Mouse (Mus musculus) left cerebral cortex, adult 9 months (tissue): ENCODE measurements at regions not wholly inside any gene's neighbourhood (a gene's known extent, or its start where the extent isn't known, plus 50 kb on each side); places are given as distances from the start of the nearest gene placed in this dataset.

Experiments
- DNase-seq, 2 experiments: peaks; one replicate each; pipeline ENCODE4 v3.0.0; 2022; ENCODE audit warnings: low spot score in 2 of 2

DNA sequence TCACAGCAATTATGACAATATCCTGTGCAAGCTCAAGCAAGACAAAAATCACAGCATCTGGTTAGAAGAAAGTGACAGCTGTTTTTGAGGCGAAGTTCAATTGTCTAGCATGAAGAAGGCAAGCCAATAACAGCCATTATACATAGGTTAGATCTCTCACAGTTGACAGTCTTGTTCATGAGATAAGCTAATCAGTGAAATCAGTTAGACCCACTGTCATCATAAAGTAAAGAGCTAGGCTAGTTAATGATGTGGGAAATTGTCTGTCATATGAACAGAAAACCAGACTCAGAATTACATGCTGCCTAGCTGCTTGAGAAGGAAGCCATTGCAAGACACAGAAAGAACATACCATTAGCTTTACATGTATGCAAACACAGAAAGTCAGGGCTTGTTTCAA is 470.2 kb upstream of the 5930422O12Rik start:
- DNase-seq = no peak

DNA sequence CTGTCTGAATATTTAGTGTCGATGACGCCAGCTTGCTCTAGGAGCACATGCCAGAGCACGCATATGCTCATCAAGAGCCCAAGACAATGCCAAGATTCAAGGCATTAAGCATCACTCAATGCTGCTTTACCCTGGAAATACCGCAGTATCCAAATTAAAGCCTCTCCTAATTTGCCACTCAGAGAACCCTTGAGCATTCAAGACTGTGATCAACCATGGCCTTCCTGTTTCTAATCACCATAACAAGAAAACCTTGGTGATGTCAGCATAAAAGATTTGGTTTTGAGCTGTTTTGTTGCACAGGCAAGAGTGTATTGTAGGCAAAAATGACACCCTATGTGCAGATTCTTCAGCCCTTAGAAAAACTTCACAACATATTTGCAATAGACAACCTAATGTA is 469.7 kb upstream of the 5930422O12Rik start:
- DNase-seq = no peak

- no peak for DNase-seq
Measured at GRCm38 (mm10) chr8:32959326-32960064, 469.0 kb upstream of the 5930422O12Rik start.

DNA sequence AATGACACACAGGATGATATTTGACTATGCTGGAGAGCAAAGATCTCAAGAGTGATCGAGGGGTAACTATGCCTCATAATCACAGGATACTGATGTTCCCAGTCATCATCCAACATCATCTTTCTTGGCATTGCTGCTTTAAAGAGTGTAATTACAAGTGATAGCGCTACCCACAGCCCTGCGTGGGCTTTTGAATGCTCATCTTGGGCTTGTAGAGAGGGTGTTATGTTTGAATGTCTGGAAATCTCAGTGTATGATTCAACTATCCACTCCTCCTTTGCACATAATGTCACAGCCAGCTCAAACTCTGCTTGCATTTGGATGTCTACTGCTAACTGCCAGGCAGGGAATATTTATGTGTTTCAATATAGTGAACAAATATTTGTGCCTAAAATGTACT is 438.3 kb upstream of the 5930422O12Rik start:
- DNase-seq = peak; percentile 39 to 52

- peak in 1 of 2 experiments; percentile 8 for DNase-seq
Measured at GRCm38 (mm10) chr8:33003967-33004564, 424.4 kb upstream of the 5930422O12Rik start.

DNA sequence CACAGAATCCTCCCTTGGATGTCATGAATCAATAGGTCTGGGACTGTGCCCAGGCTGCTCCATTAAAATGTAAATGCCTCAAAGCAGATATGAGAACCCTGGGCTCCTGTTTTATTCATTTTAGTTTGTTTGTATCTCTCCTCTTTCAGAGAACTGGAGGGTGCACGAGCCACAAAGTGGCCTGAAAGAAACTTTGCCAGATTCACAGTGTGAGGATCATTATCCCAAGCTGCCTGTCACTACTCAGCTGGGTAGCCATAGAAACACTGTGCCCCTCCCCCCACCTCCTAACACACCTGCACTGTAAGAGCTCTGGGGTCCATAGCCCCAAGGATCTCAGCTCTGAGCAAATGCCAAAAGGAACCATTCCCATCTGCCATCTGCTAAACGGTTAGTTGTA is 423.9 kb upstream of the 5930422O12Rik start:
- no peak for DNase-seq

DNA sequence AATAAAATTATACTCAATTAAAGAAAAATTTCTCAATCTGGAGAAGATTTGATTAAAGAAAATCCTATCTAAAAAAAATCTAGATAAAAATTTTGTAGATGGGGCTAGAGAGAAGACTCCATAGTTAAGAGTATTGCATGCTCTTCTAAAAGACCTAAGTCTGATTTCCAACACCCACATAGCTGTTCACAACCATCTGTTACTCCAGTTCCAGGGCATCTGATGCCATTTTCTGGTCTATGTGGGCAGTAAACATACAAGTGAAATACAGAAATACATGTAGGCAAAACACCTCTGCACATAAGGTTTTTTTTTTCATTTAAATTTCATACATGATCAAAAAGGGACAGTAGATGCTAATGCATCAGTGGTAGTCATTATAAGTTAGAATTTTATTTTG is 418.4 kb upstream of the 5930422O12Rik start:
- DNase-seq = peak in 1 of 2 experiments; percentile 21

GRCm38 (mm10) chr8:33012784-33013183 is 415.7 kb upstream of the 5930422O12Rik start:
- DNase-seq = no peak

DNA sequence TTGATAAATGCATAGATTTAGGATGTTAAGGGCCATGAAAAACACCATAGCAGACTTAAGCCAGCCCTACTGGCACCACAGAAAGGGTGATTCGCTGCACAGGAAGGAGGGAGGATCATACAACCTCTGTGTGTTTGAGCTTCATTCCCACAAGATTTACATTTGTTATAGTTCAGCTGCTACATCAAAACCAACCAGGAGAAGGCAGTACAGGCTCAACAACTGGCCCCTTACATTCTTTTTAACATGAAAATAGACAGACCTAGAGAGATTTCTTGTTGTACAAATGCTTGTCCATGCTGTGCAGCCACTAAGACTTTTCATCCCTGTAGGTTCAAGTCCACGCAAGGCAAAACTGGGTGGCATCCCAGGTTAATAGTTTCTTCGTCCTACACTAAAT is 412.6 kb upstream of the 5930422O12Rik start:
- peak in 1 of 2 experiments; percentile 6 for DNase-seq

- DNase-seq = no peak
Measured at GRCm38 (mm10) chr8:33026973-33027372, 401.5 kb upstream of the 5930422O12Rik start.

DNA sequence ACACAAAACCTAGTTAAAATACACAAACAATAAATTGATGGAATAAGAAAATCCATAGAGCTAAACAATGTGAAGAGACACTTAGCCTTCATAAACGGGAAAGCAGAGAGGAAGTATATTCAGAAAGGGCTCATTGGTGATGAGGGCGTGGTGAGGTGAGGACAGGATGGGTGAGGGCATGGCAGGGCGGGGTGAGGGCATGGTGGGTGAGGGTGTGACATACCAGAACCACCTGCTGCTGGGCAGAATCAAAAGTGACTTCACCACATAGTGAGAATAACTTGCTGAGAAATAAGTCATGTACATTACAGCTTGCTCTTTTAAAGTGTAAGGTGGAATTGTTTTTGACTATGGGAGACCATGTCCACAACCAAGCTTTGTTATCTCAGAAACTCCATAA is 399.1 kb upstream of the 5930422O12Rik start:
- DNase-seq = no peak

DNA sequence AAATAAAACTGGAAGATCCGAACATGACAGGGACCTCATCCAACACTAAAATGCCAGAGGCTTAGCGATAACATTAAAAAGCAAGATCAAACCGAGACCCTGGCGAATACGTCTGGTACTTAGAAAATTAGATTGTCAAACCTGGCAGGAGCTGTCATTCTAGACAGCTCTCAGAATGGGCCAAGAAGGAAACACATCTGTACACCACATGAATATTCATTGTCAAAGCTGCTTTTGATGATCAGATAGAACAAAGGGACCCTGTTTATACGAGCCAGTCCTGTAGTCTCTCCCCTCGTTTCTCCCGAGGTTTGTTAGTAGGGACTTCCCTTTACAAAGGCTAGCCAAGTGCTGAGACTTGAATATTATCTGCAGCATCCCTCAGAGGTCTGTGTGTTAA is 376.5 kb upstream of the 5930422O12Rik start:
- no peak for DNase-seq

DNA sequence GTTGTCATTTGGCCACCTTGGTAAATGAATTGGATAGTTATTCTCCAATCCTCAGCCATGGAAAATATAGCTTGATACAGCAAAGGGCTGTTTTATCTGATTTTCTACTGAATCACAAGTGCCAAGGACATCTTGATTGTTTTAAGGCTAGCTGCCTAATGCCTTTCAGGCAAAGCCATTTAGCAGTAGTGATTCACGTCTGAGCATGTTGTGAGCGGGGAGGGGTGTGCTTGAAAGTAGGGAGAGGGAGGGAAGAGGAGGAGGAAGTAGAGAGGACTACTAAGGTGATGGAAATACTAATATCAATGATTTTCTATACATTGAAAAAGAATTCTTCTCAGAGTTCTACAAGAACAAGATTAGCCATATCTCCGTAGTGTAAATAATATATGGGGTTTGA is 362.9 kb upstream of the 5930422O12Rik start:
- no peak for DNase-seq

- no peak for DNase-seq
Measured at GRCm38 (mm10) chr8:33066168-33066567, 362.3 kb upstream of the 5930422O12Rik start.

- no peak for DNase-seq
Measured at GRCm38 (mm10) chr8:33067453-33068039, 361.0 kb upstream of the 5930422O12Rik start.

DNA sequence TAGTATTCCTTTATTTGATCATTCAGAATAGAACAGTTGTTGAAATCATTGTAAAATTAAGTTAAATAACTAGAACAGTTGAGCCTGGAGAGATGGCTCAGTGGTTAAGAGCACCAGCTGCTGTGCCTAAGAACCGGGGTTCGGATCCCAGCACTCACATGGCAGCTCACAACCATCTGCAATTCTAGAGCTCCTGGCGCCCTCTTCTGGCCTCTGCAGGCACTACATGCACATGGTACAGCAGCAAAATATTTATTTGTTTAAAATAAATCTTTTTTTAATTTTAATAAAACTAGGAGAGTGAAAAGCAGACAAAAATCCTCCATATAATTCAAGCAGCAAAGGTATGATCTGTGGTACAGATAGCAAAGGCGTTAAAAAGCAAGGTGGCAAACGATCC is 360.0 kb upstream of the 5930422O12Rik start:
- no peak for DNase-seq

- DNase-seq = no peak
Measured at GRCm38 (mm10) chr8:33075186-33075585, 353.3 kb upstream of the 5930422O12Rik start.

DNA sequence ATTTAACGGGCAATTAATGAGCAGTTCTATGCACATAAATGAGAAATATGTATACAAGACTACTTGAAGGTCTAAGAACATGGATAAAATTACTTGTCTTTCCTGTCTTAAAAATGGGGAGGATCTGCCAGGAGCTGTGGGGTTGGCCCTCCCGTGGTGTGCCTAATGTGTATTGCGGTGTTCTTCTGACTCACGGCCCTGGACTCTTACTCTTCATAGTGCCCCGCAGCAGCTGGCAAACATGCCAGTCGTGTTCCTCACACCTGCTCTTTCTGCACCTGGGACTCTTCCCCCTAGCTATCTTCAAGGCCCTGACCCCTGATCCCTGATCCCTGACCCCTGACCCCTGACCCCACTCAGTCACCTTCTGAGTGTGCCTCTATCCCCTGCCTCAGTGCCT is 352.3 kb upstream of the 5930422O12Rik start:
- no peak for DNase-seq

DNA sequence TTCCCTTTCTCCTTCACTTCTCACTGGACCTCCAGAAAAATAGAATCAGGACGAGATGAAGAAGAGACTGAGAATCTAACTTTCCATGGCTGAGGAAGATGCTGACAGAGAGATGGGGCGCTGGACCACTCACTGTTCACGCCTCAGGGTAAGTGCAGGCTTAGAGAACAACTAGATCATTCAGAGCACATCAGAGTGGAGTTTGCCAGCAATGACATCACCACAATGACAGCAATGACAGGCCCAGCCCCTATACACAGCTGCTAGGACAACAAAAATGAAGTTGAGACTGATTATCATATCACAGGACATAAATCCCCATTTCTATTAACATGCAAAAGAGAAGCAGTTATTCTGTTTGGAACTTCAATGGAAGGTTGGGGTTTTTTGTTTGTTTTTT is 350.4 kb upstream of the 5930422O12Rik start:
- DNase-seq = peak; percentile 1 to 16

- no peak for DNase-seq
Measured at GRCm38 (mm10) chr8:33079867-33080585, 348.5 kb upstream of the 5930422O12Rik start.

DNA sequence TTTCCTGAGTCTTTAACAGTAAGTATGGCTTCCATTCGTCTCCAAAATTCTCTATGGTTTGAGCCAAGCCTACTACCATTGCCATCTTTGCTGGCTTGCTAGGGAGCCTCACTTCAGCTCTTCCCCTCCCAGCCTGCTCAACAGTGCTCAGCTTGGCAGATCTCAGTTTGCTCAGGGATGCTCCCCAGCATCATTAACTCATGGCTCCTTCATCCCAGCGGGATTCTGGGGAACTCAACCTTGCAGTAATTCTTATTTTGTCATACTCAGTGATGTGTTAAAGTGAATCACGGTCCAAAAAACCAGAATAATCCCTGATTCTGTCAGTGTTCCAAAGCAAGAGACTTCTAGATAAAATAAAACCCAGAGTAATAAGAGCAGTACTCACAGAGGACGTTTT is 346.6 kb upstream of the 5930422O12Rik start:
- DNase-seq = no peak

GRCm38 (mm10) chr8:33085461-33085860 is 343.0 kb upstream of the 5930422O12Rik start:
- no peak for DNase-seq
